Mouse (Mus musculus) forebrain, embryonic 11.5 days (tissue): ENCODE measurements around the gene Mdga1. TPM values are rescaled to one million over a fixed set of nuclear protein-coding genes. Genes with fewer than 3 reads are reported as not detected.

Source experiments
- ATAC-seq: fragments of 200-750 bp; cut with Nextera tagmentation; replicated peaks from 2 replicates; pipeline ENCODE4 v1.8.0; 2017; ENCODE audit warnings: moderate TSS enrichment; ENCODE audit not compliant: low FRiP score
- DNase-seq: peaks from one replicate; pipeline ENCODE4 v3.0.0-alpha.2; 2017; ENCODE audit warnings: low spot score
- H3K27ac ChIP-seq: fragments of 300-500 bp; sonication (generic); 2 replicates; pipeline ENCODE4 v1.5.1; 2014; ENCODE audit warnings: low read depth, low read length
- H3K27me3 ChIP-seq: fragments of 300-500 bp; sonication (generic); 2 replicates; pipeline ENCODE4 v1.6.1; 2014; ENCODE audit warnings: mild to moderate bottlenecking, low read length, mixed read lengths; ENCODE audit not compliant: control insufficient read depth, insufficient read depth
- H3K36me3 ChIP-seq: fragments of 300-500 bp; sonication (generic); 2 replicates; pipeline ENCODE4 v1.6.1; 2014; ENCODE audit warnings: mild to moderate bottlenecking, low read length, moderate library complexity, mixed read lengths; ENCODE audit not compliant: control insufficient read depth, insufficient read depth
- H3K4me1 ChIP-seq: fragments of 300-500 bp; sonication (generic); replicated peaks from 2 replicates; pipeline ENCODE4 v1.6.1; 2014; ENCODE audit warnings: low read length, mixed read lengths; ENCODE audit not compliant: control insufficient read depth, insufficient read depth
- H3K4me2 ChIP-seq: fragments of 300-500 bp; sonication (generic); 2 replicates; pipeline ENCODE4 v1.6.1; 2014; ENCODE audit warnings: low read depth, mild to moderate bottlenecking, low read length, moderate library complexity, mixed read lengths; ENCODE audit not compliant: severe bottlenecking
- H3K4me3 ChIP-seq: fragments of 300-500 bp; sonication (generic); 2 replicates; pipeline ENCODE4 v1.5.1; 2014; ENCODE audit warnings: low read depth, low read length
- H3K9ac ChIP-seq: fragments of 300-500 bp; sonication (generic); 2 replicates; pipeline ENCODE4 v1.6.1; 2014; ENCODE audit warnings: low read length
- H3K9me3 ChIP-seq: fragments of 300-500 bp; sonication (generic); 2 replicates; pipeline ENCODE4 v1.6.1; 2016; ENCODE audit warnings: low read length, mixed read lengths; ENCODE audit not compliant: control insufficient read depth
- WGBS: fragments of 180-500 bp; shearing (Covaris S2); extraction: QIAGEN DNeasy Blood & Tissue Kit; methylation state at CpG from one replicate; pipeline ENCODE4 v1.1.7; 2014; 5-methylcytosine and 5-hydroxymethylcytosine counted together
- polyA plus RNA-seq: library from polyadenylated mRNA; unstranded; fragments of >200 nt; fragmentation: Nextera tagmentation; extraction: Ambion mirVana; gene quantifications from 2 replicates; pipeline ENCODE4 v1.2.1, GENCODE M21; 2014

Gene Mdga1
- polyA plus RNA-seq, 1 experiment from 2014 or later, result 6.2 TPM

DNA sequence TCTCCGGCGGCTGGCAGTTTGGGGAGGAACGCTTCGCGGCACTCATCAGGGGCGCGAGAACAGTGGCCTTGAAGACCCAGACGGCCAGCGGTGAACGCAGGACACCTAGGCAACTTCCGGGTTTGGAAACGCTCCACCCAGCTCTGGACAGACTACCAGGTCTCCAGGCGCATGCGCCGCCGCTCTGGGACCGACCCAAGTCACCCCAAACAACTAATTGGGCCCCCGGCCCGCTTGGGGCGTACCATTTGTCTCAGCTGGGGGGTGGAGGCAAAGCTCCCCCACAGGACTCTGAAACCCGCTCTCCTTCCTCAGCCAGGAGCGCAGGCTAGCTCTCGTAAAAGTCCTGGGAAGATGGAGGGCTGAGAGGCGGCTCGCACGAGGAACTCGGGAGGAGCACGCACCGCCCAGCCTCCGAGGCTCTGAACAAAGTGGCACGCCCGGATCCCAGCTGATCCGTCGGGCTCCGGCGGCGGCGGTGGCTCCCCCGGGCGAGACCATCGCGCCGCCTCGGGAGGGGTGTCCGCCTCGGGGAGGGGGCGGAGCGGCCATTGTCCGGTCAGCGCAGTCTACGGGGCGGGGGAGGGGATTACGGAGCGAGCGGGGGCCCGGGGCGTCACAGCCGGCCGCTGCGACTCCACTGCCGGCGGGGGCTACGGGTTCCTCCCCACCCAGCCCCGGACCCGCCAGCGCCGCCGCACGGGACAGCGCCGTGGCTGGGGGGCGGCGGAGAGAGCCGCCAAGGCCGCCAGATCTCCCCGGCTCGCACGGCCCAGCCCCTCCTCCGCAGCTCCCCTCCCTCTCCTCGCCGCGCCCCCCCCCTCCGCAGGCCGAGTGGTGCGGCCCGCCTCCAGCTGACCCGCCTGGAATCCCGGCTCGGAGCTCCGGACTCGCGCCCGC is 34.6 kb upstream of the Mdga1 start, which contains the start of gene Zfand3:
TSS of gene Zfand3 (plus strand) at position 531 of the 900 bp plus-strand sequence.
- Histone ChIP-seq H3K4me2 (peak within 1 kb of the TSS; percentile 89), H3K9me3 (no peaks in the 10 kb centered on the region), H3K9ac (peak within 1 kb of the TSS; percentile 97), H3K36me3 (no peaks in the 10 kb centered on the region), H3K27me3 (no peaks in the 10 kb centered on the region), H3K4me3 (peak within 1 kb of the TSS; percentile 96), H3K27ac (peak within 1 kb of the TSS; percentile 100), H3K4me1 (peaks cover 18% of the 10 kb centered on the region)
- WGBS, result under 1% methylated on average over 70 of the region's 93 CpGs
- peak; percentile 99 for DNase-seq
- peak; percentile 91 for ATAC-seq

DNA sequence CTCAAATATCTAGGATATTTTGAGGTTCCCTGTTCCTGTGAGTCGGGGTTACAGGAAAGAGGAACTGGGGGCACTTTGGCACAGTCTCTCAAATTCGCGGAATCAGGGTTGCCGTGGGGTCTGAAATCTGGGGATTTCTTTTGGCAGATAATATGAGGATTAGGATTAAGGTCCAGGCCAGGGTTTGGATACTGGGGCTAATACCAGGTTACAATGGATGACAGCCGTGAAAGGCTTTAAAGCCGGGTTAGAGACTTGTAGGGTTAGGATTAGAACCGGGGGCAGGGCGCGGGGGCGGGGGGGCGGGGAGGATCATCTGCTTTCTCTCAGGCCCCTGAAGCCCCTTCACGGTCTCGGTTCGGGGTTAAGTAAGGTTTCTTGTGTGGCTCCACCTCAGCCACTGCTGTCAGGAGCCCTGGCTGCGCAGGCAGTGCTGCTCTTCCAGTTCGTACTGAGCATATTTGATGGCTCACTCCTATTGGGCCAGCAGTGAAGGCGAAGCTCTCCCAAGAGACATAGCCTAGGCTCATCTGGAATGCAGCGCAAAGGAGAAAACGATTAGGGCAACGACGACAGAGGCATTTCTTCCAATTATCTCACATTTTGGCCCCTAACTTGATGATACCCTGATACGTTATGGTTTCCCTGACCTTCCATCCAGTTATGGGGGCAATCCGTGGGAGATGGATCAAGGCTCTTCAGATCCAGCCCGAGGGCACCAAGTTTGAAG is 28.8 kb upstream of the Mdga1 start:
- Histone ChIP-seq H3K4me1 (0 out of 2 replicates have a peak, but pooled peaks cover 2% of the 10 kb centered on the region), H3K27me3 (no peaks in the 10 kb centered on the region), H3K36me3 (no peaks in the 10 kb centered on the region), H3K4me3 (no peak overlapping the region), H3K9me3 (no peaks in the 10 kb centered on the region), H3K4me2 (no peak overlapping the region), H3K27ac (no peak overlapping the region), H3K9ac (no peak overlapping the region)
- 56% methylated on average over 24 of the region's 24 CpGs for whole genome bisulfite sequencing
- no peak for DNase-seq
- no peak for ATAC-seq

DNA sequence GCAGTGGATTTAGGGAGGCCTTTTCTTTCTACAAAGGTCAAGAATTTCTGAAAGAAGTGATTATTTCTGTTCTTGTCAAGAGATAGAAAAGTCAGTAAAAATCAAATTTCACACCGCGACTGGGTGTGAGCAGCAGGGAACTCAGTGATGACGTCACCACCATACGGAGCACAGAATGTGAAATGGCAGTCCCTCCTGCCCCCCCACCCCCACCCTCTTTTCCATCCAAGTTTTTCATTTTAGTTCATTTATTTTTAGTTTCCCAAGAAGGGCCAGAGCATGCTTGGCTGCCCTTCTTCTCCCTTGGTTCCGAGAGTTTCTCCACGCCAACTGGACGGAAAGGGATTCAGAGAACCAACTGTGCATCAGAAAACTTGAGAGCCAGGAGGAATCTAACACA is 27.8 kb upstream of the Mdga1 start:
- Histone ChIP-seq H3K4me3 (no peak overlapping the region), H3K9me3 (no peaks in the 10 kb centered on the region), H3K4me2 (no peak overlapping the region), H3K27me3 (no peaks in the 10 kb centered on the region), H3K36me3 (no peaks in the 10 kb centered on the region), H3K27ac (no peak overlapping the region), H3K9ac (no peak overlapping the region), H3K4me1 (no peaks in the 10 kb centered on the region)
- no peak for ATAC-seq
- WGBS, result 83% methylated on average over 7 of the region's 7 CpGs
- no peak for DNase-seq

DNA sequence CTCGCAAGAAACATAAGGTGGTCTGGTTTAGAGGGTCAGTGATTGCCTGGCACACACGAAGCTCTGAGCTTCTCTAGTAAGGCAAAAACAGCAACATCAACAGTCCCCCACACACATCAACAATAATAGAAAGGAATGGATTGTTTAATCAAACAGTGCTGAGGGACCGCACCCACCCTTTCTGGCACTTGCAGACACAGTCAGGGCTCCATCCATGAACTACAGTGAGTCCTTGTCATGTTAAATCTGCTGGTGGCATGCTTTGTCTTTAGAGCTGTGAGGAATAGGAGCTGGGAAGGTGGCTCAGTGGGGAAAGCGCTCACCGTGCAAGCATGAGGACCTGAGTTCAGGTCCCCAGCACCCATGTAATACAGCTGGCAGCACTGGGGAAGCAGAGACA is 26.1 kb upstream of the Mdga1 start:
- no peak for ATAC-seq
- Histone ChIP-seq H3K4me3 (no peak overlapping the region), H3K36me3 (no peaks in the 10 kb centered on the region), H3K27ac (no peak overlapping the region), H3K9me3 (no peaks in the 10 kb centered on the region), H3K4me1 (no peaks in the 10 kb centered on the region), H3K4me2 (no peak overlapping the region), H3K9ac (no peak overlapping the region), H3K27me3 (no peaks in the 10 kb centered on the region)
- no peak for DNase-seq
- 90% methylated on average over 5 of the region's 5 CpGs for WGBS

DNA sequence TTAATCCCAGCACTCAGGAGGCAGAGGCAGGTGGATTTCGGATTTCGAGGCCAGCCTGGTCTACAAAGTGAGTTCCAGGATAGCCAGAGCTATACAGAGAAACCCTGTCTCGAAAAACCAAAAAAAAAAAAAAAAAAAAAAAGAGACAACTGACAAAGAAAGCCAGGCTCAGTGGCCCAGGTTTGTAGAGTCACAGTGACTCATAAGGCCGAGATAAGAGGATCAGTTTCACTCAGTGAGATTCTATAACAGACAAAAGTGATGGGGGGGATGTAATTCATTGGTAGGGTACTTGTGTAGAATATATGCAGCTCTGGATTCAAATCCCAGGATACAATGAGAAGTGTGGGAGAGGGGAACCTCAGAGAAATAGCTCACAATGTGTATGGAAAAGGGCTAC is 24.6 kb upstream of the Mdga1 start:
- Histone ChIP-seq H3K4me1 (no peaks in the 10 kb centered on the region), H3K36me3 (no peaks in the 10 kb centered on the region), H3K9me3 (no peaks in the 10 kb centered on the region; the same call in 1 of the 2 replicates), H3K27me3 (no peaks in the 10 kb centered on the region), H3K9ac (no peak overlapping the region), H3K4me2 (no peak overlapping the region), H3K4me3 (no peak overlapping the region), H3K27ac (no peak overlapping the region)
- DNase-seq (no peak), ATAC-seq (no peak)
- 82% methylated on average over 4 of the region's 4 CpGs for WGBS

DNA sequence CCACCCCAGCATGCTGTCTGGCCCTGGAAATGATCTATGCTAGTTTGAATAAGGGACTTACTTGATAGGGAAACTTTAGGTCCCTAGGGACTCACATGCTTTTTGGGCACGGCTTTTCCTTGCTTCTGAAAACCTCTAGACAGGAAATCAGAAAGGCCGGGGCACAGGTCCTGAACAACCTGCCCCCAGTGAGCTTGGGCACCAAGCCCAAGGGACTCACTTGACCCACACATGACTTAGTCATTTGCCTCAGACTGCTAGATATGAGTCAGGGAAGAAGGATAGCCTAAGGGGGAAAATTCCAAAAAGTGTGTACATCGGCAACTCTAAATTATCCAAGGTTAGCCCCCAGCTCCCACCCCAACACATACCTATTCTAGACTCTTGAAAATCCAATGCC is 24.1 kb upstream of the Mdga1 start:
- H3K9me3 ChIP-seq, result no peaks in the 10 kb centered on the region; the same call in 1 of the 2 replicates
- WGBS, result 86% methylated on average over 3 of the region's 3 CpGs
- H3K9ac ChIP-seq, result no peak overlapping the region
- no peak overlapping the region for H3K4me3 ChIP-seq
- no peak overlapping the region for H3K27ac ChIP-seq
- no peaks in the 10 kb centered on the region for H3K4me1 ChIP-seq
- H3K36me3 ChIP-seq, result no peaks in the 10 kb centered on the region
- H3K27me3 ChIP-seq, result no peaks in the 10 kb centered on the region
- no peak overlapping the region for H3K4me2 ChIP-seq
- no peak for DNase-seq
- no peak for ATAC-seq

DNA sequence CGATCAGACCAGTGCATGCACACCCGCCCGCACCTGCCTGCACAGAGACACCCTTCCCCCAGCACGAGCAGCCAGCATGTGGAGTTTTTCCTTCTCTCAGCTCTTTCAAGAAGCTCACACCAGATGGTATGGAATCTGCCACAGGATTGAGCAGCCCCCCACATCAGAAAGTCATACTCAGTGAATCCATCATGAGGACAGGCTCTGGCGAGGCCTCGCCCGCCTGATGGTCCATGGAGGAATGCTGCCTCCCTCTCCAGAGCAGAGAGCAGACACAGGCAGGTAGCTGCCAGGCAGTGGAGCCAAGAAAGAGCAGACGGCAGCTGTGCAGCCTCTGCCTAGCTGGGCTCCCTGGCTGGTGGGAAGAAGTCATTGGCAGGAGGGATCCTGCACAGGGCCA is 23.6 kb upstream of the Mdga1 start:
- Histone ChIP-seq H3K27ac (no peak overlapping the region), H3K4me2 (no peak overlapping the region), H3K27me3 (no peaks in the 10 kb centered on the region), H3K4me1 (no peaks in the 10 kb centered on the region), H3K9ac (no peak overlapping the region), H3K9me3 (no peaks in the 10 kb centered on the region; the same call in 1 of the 2 replicates), H3K4me3 (no peak overlapping the region), H3K36me3 (no peaks in the 10 kb centered on the region)
- DNase-seq (no peak), ATAC-seq (no peak)
- 83% methylated on average over 8 of the region's 8 CpGs for WGBS

DNA sequence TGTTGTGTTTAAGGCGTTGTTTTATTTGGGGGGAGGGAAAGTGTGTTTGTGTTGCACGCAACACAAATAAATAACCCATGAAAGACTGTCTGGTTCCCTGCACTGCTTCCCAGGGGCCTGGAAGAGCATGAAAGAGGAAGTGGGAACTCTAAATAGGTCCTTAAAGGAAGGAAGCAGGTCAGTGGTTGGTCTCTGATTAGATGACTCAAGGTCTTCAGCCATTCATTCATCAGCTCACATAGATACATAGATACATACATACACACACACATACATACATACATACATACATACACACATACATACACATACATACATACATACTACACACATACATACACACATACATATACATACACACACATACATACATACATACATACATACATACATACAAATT is 21.0 kb upstream of the Mdga1 start:
- H3K27me3 ChIP-seq, result no peaks in the 10 kb centered on the region
- no peaks in the 10 kb centered on the region for H3K4me1 ChIP-seq
- DNase-seq, result no peak
- no peak overlapping the region for H3K4me3 ChIP-seq
- WGBS, result 95% methylated on average over 2 of the region's 2 CpGs
- H3K9me3 ChIP-seq, result no peaks in the 10 kb centered on the region; the same call in 1 of the 2 replicates
- no peak overlapping the region for H3K27ac ChIP-seq
- no peaks in the 10 kb centered on the region for H3K36me3 ChIP-seq
- no peak overlapping the region for H3K4me2 ChIP-seq
- no peak overlapping the region for H3K9ac ChIP-seq
- ATAC-seq, result no peak
